9 mouse cellular contexts compared by ENCODE assay signal in the genomic region with DNA sequence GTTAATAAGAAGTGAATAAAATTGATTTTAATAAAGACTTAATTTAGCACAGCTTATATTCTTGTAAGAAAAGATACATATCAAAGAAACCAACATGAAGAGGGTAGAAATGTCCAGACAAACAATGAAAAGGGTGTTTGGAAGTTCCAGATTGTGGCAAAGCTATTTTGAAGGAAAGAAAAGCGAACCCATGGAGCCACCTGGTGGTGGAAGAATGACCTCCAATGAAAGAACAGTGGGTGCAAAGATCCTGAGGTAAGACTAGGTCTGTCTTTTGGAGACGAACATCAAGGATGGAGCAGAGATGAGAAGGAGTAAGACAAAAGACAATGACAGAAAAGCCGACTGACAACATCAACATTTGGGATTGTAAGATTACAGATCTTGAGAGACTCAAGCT.
DNase-seq lines count a peak whose midpoint lies in the region; ATAC-seq and TF ChIP-seq lines count a peak whose summit lies in the region.
"Had no signal": no experiment of that assay in that cellular context is flagged by ENCODE, and none has a peak within 500 bp of the region (broad histone marks: within the 10 kb centered on the region; RNA-seq: fewer than 3 reads in every experiment).

No protein-coding gene starts in this region.

- H3K9ac ChIP-seq in forebrain, postnatal 0 days: no peak overlapping the region
- H3K9ac ChIP-seq in forebrain, embryonic 11.5 days (ENCODE audit: low read length): no peak overlapping the region
- no peak overlapping the region for H3K9ac ChIP-seq in limb, embryonic 11.5 days (ENCODE audit: low read length)
- H3K9ac ChIP-seq: liver, embryonic 13.5 days had no signal

- TF ChIP-seq POLR2A in lung, adult 2 months (IDR thresholded peaks at IDR 0.05; ENCODE audit: borderline replicate concordance, extremely low read depth, low read depth, low read length): no peak

- H3K36me3 ChIP-seq in forebrain, postnatal 0 days (ENCODE audit: insufficient read depth): no peaks in the 10 kb centered on the region
- H3K36me3 ChIP-seq in forebrain, embryonic 11.5 days (ENCODE audit: control insufficient read depth, insufficient read depth, low read length): no peaks in the 10 kb centered on the region
- no peaks in the 10 kb centered on the region for H3K36me3 ChIP-seq in limb, embryonic 11.5 days (ENCODE audit: control insufficient read depth, insufficient read depth, low read length)
- H3K36me3 ChIP-seq: liver, embryonic 13.5 days had no signal

- peak; percentile 69 for TF ChIP-seq CTCF in forebrain, postnatal 0 days (IDR thresholded peaks at IDR 0.05; ENCODE audit: low read depth)
- no peak for TF ChIP-seq CTCF in lung, adult 2 months (IDR thresholded peaks at IDR 0.05; ENCODE audit: insufficient read depth, low read length)

- no peaks in the 10 kb centered on the region for H3K4me1 ChIP-seq in forebrain, postnatal 0 days (ENCODE audit: insufficient read depth)
- H3K4me1 ChIP-seq in forebrain, embryonic 11.5 days (replicated peaks; ENCODE audit: control insufficient read depth, insufficient read depth, low read length): no peaks in the 10 kb centered on the region
- H3K4me1 ChIP-seq in lung, adult 2 months (ENCODE audit: control insufficient read depth, insufficient read depth, low read length): no peaks in the 10 kb centered on the region
- H3K4me1 ChIP-seq in limb, embryonic 11.5 days (ENCODE audit: control insufficient read depth, insufficient read depth, low read length): no peaks in the 10 kb centered on the region
- H3K4me1 ChIP-seq: liver, embryonic 13.5 days had no signal

- 55% methylated on average over 3 of the region's 3 CpGs for WGBS in forebrain, postnatal 0 days
- 55% methylated on average over 3 of the region's 3 CpGs for WGBS in forebrain, embryonic 11.5 days
- WGBS in lung, adult 2 months: 41% methylated on average over 3 of the region's 3 CpGs
- WGBS in limb, embryonic 11.5 days: 59% methylated on average over 3 of the region's 3 CpGs

- ATAC-seq in forebrain, postnatal 0 days: no peak
- ATAC-seq in forebrain, embryonic 11.5 days (replicated peaks; ENCODE audit: low FRiP score): no peak
- ATAC-seq in limb, embryonic 11.5 days (ENCODE audit: insufficient number of reproducible peaks, low FRiP score, low TSS enrichment, low read depth): no peak

- no peaks in the 10 kb centered on the region for H3K9me3 ChIP-seq in forebrain, postnatal 0 days (ENCODE audit: low read length)
- no peaks in the 10 kb centered on the region for H3K9me3 ChIP-seq in forebrain, embryonic 11.5 days (ENCODE audit: control insufficient read depth, low read length)
- no peaks in the 10 kb centered on the region for H3K9me3 ChIP-seq in limb, embryonic 11.5 days (ENCODE audit: control insufficient read depth, low read length)
- H3K9me3 ChIP-seq: liver, embryonic 13.5 days had no signal

- no peak overlapping the region for H3K4me3 ChIP-seq in forebrain, postnatal 0 days (ENCODE audit: low read depth, low read length)
- H3K4me3 ChIP-seq in forebrain, embryonic 11.5 days (ENCODE audit: low read depth, low read length): no peak overlapping the region
- no peak overlapping the region for H3K4me3 ChIP-seq in lung, adult 2 months (replicated peaks; ENCODE audit: extremely low read depth, low read depth, low read length)
- H3K4me3 ChIP-seq in limb, embryonic 11.5 days (ENCODE audit: low read depth, low read length): no peak overlapping the region
- H3K4me3 ChIP-seq: liver, embryonic 13.5 days had no signal

- peak; percentile 45 for DNase-seq in forebrain, postnatal 0 days
- no peak for DNase-seq in forebrain, embryonic 11.5 days (ENCODE audit: low spot score)
- DNase-seq in lung, postnatal 10 days: peak; percentile 13
- DNase-seq in lung, adult 2 months: no peak
- DNase-seq in adrenal gland, postnatal 25 days: peak; percentile 8
- DNase-seq in limb, embryonic 11.5 days (ENCODE audit: low spot score): peak; percentile 57
- DNase-seq in left cerebral cortex, adult 18-20 months (ENCODE audit: low spot score in 2 of 2): no peak
- DNase-seq in spleen, postnatal 36 days (ENCODE audit: low spot score in 2 of 2): no peak
- DNase-seq: liver, embryonic 13.5 days had no signal

- no peaks in the 10 kb centered on the region for H3K27me3 ChIP-seq in forebrain, postnatal 0 days (ENCODE audit: insufficient read depth, low read length)
- no peaks in the 10 kb centered on the region for H3K27me3 ChIP-seq in forebrain, embryonic 11.5 days (ENCODE audit: control insufficient read depth, insufficient read depth, low read length)
- no peaks in the 10 kb centered on the region for H3K27me3 ChIP-seq in limb, embryonic 11.5 days (ENCODE audit: control insufficient read depth, insufficient read depth, low read length)
- H3K27me3 ChIP-seq: liver, embryonic 13.5 days had no signal

- H3K27ac ChIP-seq in forebrain, postnatal 0 days (ENCODE audit: low read depth, low read length): no peak overlapping the region
- H3K27ac ChIP-seq in forebrain, embryonic 11.5 days (ENCODE audit: low read depth, low read length): no peak overlapping the region
- no peak overlapping the region for H3K27ac ChIP-seq in limb, embryonic 11.5 days (replicated peaks; ENCODE audit: low read depth, low read length)
- H3K27ac ChIP-seq: liver, embryonic 13.5 days had no signal

- no peak overlapping the region for H3K4me2 ChIP-seq in forebrain, postnatal 0 days (ENCODE audit: low read depth)
- no peak overlapping the region for H3K4me2 ChIP-seq in forebrain, embryonic 11.5 days (ENCODE audit: low read depth, low read length, severe bottlenecking)
- H3K4me2 ChIP-seq in limb, embryonic 11.5 days (ENCODE audit: low read depth, severe bottlenecking): no peak overlapping the region
- H3K4me2 ChIP-seq: liver, embryonic 13.5 days had no signal

Comparison
In these comparisons a context has a peak if more than half of its experiments do, and no peak if none do; other contexts are left out.
1. DNase-seq: peak in forebrain, postnatal 0 days (single experiment), lung, postnatal 10 days (single experiment), adrenal gland, postnatal 25 days (single experiment) and limb, embryonic 11.5 days (single experiment); none in forebrain, embryonic 11.5 days (single experiment), lung, adult 2 months (single experiment), left cerebral cortex, adult 18-20 months (0 of 2) and spleen, postnatal 36 days (0 of 2).